Mouse (Mus musculus): ENCODE results near the gene Dner. TPM values are rescaled to one million over a fixed set of nuclear protein-coding genes. Genes with fewer than 3 reads are reported as not detected.
A peak's percentile ranks its signal among the peaks of the same experiment; 100 is the strongest.

Dner gene
- 4.1 and 6.3 TPM in 2 replicates for polyA plus RNA-seq (2015; fragmentation: Nextera tagmentation; extraction: Ambion mirVana)

DNA sequence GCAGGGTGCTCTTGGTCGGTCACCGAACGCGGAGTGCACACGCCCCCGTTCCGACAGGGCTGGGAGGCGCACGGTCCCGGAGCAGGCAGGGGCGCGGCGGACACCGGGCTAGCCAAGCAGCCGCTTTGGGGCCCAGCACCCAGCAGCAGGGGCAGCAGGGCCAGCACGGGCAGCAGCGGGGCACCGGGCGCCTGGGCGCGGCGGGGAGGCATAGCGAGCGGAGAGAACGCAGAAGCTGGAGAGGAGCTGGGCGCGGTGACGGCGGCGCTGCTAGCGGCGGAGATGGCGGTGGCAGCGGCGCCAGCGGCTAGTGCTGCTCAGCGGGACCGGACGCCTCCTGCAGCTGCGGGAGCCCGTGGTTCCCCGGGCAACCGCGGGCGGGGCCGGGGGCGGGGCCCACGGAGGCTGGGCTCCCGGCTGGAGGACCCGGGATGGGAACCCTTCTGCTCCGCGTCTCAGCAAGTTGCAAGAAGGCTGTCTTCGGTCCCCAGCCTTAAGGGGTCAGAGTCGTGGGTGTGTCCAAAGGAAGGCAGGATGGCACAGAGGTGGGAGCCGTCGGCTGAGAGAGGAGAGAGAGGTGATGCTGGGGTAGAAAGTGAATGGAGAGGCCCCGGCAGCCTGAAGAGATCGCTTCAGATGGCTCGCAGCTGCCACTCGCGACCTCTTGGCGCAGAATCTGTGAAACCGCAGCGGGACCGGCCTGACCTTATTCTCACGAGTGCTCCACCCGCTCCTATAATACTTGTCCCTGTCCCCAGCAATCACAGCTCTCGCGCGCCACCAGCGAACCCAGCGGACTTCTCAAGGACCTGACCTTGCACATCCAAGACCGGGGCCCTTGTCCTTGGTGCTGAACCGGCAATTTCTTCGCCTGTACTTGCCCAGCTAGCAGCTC lies at the start of gene Dner:
Dner (minus strand) TSS at position 705 of the 895 bp plus-strand sequence.
- WGBS, result under 1% methylated on average over 75 of the region's 75 CpGs
- Histone ChIP-seq H3K27me3 (peaks cover 52% of the 10 kb centered on the region), H3K27ac (no peak within 1 kb of the TSS), H3K4me3 (peak within 1 kb of the TSS; percentile 52), H3K9me3 (no peaks in the 10 kb centered on the region), H3K36me3 (no peaks in the 10 kb centered on the region), H3K4me1 (peaks cover 14% of the 10 kb centered on the region), H3K9ac (peak within 1 kb of the TSS; percentile 58), H3K4me2 (peak within 1 kb of the TSS; percentile 94)
- ATAC-seq (ENCODE audit: insufficient number of reproducible peaks, insufficient read depth, low FRiP score, low TSS enrichment, low read depth), result peak; percentile 74; the same call in 1 of the 2 replicates

- H3K4me3 ChIP-seq, result no peak overlapping the region
- H3K4me2 ChIP-seq, result no peak overlapping the region
- WGBS, result 88% methylated on average over 3 of the region's 3 CpGs
- no peaks in the 10 kb centered on the region for H3K27me3 ChIP-seq
- H3K9ac ChIP-seq, result no peak overlapping the region
- H3K4me1 ChIP-seq, result no peaks in the 10 kb centered on the region
- no peaks in the 10 kb centered on the region for H3K9me3 ChIP-seq
- no peak overlapping the region for H3K27ac ChIP-seq
- no peak for ATAC-seq (ENCODE audit: insufficient number of reproducible peaks, insufficient read depth, low FRiP score, low TSS enrichment, low read depth)
- H3K36me3 ChIP-seq, result peaks cover 60% of the 10 kb centered on the region
These were observed 46.1 kb upstream of the Dner start for GRCm38 (mm10) chr1:84742156-84742555.

DNA sequence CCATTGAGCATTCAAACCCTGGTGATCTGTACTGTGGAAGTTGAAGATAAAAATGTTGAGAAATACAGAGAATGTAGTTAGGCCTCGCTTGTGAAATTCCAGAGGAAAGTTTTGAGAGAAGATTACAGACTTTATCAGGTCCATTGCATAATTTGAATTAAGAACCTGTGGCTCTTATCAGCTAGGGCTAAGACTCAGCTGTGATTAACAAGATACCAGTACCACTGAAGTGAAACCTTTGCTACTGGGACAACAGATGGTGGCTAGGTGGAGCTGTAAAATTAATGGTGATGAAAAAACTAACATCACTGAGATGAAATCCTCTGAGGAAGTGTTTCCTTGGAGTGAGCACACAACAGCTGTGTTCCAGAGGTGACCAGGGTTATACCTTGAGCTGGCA lies 44.1 kb upstream of the Dner start:
- 83% methylated on average over 1 of the region's 1 CpGs for WGBS
- Histone ChIP-seq H3K4me1 (no peaks in the 10 kb centered on the region), H3K27ac (no peak overlapping the region), H3K36me3 (peaks cover 59% of the 10 kb centered on the region), H3K9me3 (no peaks in the 10 kb centered on the region), H3K9ac (no peak overlapping the region), H3K4me3 (no peak overlapping the region), H3K4me2 (no peak overlapping the region), H3K27me3 (no peaks in the 10 kb centered on the region)
- no peak for ATAC-seq (ENCODE audit: insufficient number of reproducible peaks, insufficient read depth, low FRiP score, low TSS enrichment, low read depth)

DNA sequence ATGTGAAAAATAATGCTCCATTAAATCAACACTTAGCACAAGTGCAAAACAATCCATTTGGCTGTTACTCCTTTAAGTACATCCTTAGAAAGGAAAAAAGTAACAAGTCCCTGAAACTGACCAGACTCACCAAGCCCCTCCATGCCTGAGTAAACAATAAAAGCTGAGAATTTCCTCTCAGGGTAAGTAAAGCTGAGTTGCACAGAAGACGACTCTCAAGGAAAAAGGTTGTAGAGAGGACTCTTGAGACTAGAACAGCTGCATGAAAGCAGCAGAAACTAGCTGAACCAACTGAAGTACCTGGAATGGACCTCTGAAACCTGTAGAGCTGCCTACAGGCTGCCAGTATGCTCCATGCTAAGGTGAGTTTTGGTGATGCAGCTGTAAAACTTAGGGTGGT lies 41.1 kb upstream of the Dner start:
- Histone ChIP-seq H3K27ac (no peak overlapping the region), H3K9ac (no peak overlapping the region), H3K4me1 (no peaks in the 10 kb centered on the region), H3K27me3 (no peaks in the 10 kb centered on the region), H3K9me3 (no peaks in the 10 kb centered on the region), H3K4me3 (no peak overlapping the region), H3K4me2 (no peak overlapping the region), H3K36me3 (peaks cover 55% of the 10 kb centered on the region)
- no peak for ATAC-seq (ENCODE audit: insufficient number of reproducible peaks, insufficient read depth, low FRiP score, low TSS enrichment, low read depth)
- 63% methylated on average over 1 of the region's 1 CpGs for WGBS

DNA sequence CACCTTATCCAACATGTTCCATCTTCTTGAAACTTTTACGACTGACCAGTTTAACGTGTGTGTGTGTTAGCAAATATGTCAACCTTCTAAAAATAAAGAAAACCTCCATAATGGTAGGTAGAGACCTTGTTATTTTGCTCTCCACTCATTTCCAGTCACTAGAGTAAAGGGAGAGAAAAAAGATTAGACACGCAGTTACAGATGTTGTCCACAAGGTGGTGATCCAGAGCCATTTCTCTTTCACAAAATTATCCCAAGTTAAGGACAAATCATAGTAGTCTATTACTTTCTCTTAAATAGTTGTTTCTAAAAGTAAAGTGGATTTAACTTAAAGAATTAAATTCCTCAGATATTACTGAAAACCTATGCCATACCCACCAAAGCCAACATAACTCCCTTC lies 37.8 kb upstream of the Dner start:
- Histone ChIP-seq H3K9ac (no peak overlapping the region), H3K9me3 (no peaks in the 10 kb centered on the region), H3K4me2 (no peak overlapping the region), H3K27me3 (no peaks in the 10 kb centered on the region), H3K4me3 (no peak overlapping the region), H3K36me3 (peaks cover 56% of the 10 kb centered on the region), H3K27ac (no peak overlapping the region), H3K4me1 (no peaks in the 10 kb centered on the region)
- WGBS, result 59% methylated on average over 3 of the region's 3 CpGs
- ATAC-seq (ENCODE audit: insufficient number of reproducible peaks, insufficient read depth, low FRiP score, low TSS enrichment, low read depth), result no peak

DNA sequence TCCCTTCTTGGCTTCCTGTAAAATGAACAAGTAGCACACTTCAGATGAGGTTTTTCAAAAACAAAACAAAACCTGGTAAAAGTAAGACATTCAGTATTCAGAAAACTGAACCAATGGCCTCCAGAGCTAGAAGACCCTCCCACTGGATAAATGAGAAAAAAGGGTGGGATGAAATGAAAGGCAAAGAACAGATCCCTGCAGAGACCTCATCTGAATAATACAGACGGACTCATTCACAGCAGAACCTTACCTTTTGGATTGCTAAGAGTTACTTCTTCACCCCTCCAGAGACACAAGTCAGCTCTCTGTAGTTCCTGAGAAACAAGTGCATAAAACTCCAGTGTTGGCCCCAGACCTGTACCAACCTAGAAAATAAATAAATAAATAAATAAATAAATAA lies 35.7 kb upstream of the Dner start:
- Histone ChIP-seq H3K4me2 (no peak overlapping the region), H3K36me3 (peaks cover 54% of the 10 kb centered on the region), H3K9me3 (no peaks in the 10 kb centered on the region), H3K4me3 (no peak overlapping the region), H3K27ac (no peak overlapping the region; the same call in 1 of the 2 replicates), H3K27me3 (no peaks in the 10 kb centered on the region), H3K9ac (no peak overlapping the region), H3K4me1 (no peaks in the 10 kb centered on the region)
- WGBS, result 86% methylated on average over 1 of the region's 1 CpGs
- ATAC-seq (ENCODE audit: insufficient number of reproducible peaks, insufficient read depth, low FRiP score, low TSS enrichment, low read depth), result no peak

DNA sequence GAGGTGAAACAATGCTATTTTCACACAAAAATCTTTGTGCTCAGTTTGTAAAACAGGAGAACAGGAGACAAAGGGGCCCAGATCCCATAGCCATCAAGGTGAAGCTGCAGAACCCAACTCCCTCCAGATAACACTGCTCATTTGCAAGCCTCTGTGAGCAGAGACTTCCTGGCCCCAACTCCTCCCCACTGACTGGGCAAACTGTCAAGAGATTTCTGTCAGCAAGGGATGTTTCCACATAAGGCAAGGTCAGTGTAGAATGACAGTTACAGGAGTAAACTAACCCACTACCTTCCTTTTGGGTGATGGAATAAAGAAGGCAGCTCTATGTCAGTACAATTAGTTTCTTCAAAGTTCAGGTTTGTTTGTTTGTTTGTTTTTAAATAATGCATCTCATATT lies 26.8 kb upstream of the Dner start:
- Histone ChIP-seq H3K4me3 (no peak overlapping the region), H3K4me1 (no peaks in the 10 kb centered on the region), H3K9me3 (no peaks in the 10 kb centered on the region), H3K27ac (no peak overlapping the region), H3K9ac (no peak overlapping the region), H3K36me3 (peaks cover 51% of the 10 kb centered on the region), H3K4me2 (no peak overlapping the region), H3K27me3 (no peaks in the 10 kb centered on the region)
- no peak for ATAC-seq (ENCODE audit: insufficient number of reproducible peaks, insufficient read depth, low FRiP score, low TSS enrichment, low read depth)

GRCm38 (mm10) chr1:84722371-84722770 lies 26.4 kb upstream of the Dner start:
- H3K4me1 ChIP-seq, result no peaks in the 10 kb centered on the region
- peaks cover 46% of the 10 kb centered on the region for H3K36me3 ChIP-seq
- no peak for ATAC-seq (ENCODE audit: insufficient number of reproducible peaks, insufficient read depth, low FRiP score, low TSS enrichment, low read depth)
- H3K9me3 ChIP-seq, result no peaks in the 10 kb centered on the region
- H3K4me3 ChIP-seq, result no peak overlapping the region
- WGBS, result 95% methylated on average over 3 of the region's 3 CpGs
- no peak overlapping the region for H3K27ac ChIP-seq
- no peaks in the 10 kb centered on the region for H3K27me3 ChIP-seq
- H3K9ac ChIP-seq, result no peak overlapping the region
- no peak overlapping the region for H3K4me2 ChIP-seq

DNA sequence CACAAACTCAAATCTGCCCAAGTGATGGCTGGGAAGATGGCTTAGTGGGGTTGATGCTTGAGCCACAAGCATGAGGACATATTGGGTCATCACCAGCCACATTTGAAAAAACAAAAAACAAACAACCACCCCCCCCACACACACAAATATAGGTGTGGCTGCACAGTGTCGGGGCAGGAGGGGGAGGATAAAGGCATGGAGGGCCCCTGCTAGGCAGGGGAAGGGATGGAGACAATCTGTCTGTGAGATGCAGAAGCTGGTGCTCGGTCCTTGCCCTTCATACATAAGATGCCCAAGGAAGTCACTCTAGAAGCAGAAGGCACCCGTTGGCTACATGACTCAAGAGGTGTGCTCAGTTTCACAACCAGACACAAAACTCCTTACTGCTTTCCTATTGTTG lies 25.9 kb upstream of the Dner start:
- H3K4me3 ChIP-seq, result no peak overlapping the region
- no peaks in the 10 kb centered on the region for H3K4me1 ChIP-seq
- 97% methylated on average over 3 of the region's 3 CpGs for WGBS
- H3K36me3 ChIP-seq, result peaks cover 46% of the 10 kb centered on the region
- no peak overlapping the region for H3K4me2 ChIP-seq
- H3K9ac ChIP-seq, result no peak overlapping the region
- no peak overlapping the region for H3K27ac ChIP-seq
- no peak for ATAC-seq (ENCODE audit: insufficient number of reproducible peaks, insufficient read depth, low FRiP score, low TSS enrichment, low read depth)
- H3K9me3 ChIP-seq, result no peaks in the 10 kb centered on the region
- H3K27me3 ChIP-seq, result no peaks in the 10 kb centered on the region

DNA sequence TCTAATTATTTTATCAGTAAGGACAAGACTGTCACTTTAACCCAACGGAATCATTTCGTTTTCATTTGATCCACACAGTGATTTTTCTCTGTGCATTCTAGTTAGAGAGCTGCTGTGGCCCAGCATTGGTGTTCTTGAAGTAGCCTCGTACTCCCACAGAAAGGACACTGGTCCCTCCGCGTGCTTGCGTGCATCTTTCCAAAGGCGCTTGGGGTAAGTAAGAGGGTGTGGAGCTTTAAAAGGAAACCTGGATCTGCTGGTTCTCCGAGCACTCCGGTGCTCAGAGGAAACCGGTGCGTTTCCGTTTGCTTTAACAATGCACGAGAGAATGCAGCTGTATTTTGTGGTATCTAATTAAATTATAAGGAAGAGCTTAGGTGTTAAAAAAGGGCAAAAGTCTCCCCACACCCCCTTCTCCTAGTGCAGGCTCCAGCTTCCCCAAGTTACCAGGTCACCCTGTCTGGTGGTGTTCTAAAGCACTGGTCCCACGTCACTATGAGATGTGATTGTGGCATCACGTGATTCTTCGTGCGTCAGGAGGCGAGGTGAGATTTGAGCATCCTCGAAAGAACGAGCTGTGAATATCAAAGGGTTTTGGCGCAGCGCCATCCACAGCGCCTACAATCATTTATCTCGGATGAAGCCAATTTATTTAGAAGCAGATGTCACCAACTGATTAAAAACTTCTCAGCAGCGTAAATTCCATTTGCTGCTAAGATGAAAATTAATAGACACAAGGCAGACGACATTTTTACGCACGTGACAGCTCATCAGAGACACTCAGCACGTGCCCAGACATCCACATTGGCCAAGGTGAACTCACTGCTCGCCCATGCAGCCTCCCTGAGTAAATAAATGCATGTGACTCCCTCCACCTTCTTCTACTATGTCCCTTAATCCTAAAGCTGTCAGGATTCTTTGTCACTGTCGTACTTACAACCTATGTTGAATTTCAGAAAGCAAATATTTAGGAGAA lies 14.1 kb upstream of the Dner start:
- Histone ChIP-seq H3K27ac (no peak overlapping the region), H3K9me3 (no peaks in the 10 kb centered on the region), H3K36me3 (no peaks in the 10 kb centered on the region), H3K4me2 (peak overlapping the region; percentile 57), H3K4me1 (peaks cover 4% of the 10 kb centered on the region; the same call in 1 of the 2 replicates), H3K4me3 (peak overlapping the region; percentile 17), H3K27me3 (peaks cover 7% of the 10 kb centered on the region), H3K9ac (0 out of 2 replicates have a peak overlapping the region, but pooled peaks have one; percentile 16)
- no peak for ATAC-seq (ENCODE audit: insufficient number of reproducible peaks, insufficient read depth, low FRiP score, low TSS enrichment, low read depth)
- 19% methylated on average over 31 of the region's 31 CpGs for WGBS

DNA sequence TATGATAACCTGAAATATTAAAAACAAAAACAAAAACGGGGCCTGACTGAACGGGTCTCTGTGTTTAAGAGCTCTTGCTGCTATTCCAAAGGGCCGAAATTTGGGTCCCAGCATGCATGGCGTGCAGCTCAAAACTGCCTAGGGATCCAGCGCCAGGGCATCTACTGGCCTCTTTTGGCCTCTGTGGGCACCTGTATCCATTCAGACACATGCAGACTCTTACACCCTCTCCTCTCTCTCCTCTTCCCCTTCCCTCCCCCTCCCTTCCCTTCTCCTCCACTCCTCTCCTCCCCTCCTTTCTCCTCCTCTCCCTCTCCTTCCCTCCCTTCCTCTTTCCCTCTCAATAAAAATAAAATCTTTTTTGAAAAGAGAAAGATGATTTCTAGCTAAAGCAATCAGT lies 13.4 kb upstream of the Dner start:
- ATAC-seq (ENCODE audit: insufficient number of reproducible peaks, insufficient read depth, low FRiP score, low TSS enrichment, low read depth), result no peak
- Histone ChIP-seq H3K27ac (no peak overlapping the region), H3K9me3 (no peaks in the 10 kb centered on the region), H3K4me2 (peak overlapping the region; percentile 57), H3K27me3 (peaks cover 7% of the 10 kb centered on the region), H3K36me3 (no peaks in the 10 kb centered on the region), H3K9ac (no peak overlapping the region), H3K4me3 (peak overlapping the region; percentile 17), H3K4me1 (peaks cover 4% of the 10 kb centered on the region; the same call in 1 of the 2 replicates)
- WGBS, result 26% methylated on average over 5 of the region's 5 CpGs

Measured in embryonic facial prominence, embryonic 13.5 days (tissue).